Mouse (Mus musculus) neutrophil, adult 65 days (primary cell): ENCODE data around the gene Wdr5b. TPM values are rescaled to one million over a fixed set of nuclear protein-coding genes. Genes with fewer than 3 reads are reported as not detected.

Experiments
- total RNA-seq: library from RNA; stranded (reverse); gene quantifications from 2 replicates; pipeline ENCODE4 v1.2.4, GENCODE M21; 2023

The Wdr5b gene
- 4.1 and 5.4 TPM in 2 replicates for total RNA-seq

GRCm38 (mm10) chr16:36040640-36041624, at the start of gene Wdr5b:
Gene Wdr5b, plus strand, starts transcription at chr16:36041190.

DNA sequence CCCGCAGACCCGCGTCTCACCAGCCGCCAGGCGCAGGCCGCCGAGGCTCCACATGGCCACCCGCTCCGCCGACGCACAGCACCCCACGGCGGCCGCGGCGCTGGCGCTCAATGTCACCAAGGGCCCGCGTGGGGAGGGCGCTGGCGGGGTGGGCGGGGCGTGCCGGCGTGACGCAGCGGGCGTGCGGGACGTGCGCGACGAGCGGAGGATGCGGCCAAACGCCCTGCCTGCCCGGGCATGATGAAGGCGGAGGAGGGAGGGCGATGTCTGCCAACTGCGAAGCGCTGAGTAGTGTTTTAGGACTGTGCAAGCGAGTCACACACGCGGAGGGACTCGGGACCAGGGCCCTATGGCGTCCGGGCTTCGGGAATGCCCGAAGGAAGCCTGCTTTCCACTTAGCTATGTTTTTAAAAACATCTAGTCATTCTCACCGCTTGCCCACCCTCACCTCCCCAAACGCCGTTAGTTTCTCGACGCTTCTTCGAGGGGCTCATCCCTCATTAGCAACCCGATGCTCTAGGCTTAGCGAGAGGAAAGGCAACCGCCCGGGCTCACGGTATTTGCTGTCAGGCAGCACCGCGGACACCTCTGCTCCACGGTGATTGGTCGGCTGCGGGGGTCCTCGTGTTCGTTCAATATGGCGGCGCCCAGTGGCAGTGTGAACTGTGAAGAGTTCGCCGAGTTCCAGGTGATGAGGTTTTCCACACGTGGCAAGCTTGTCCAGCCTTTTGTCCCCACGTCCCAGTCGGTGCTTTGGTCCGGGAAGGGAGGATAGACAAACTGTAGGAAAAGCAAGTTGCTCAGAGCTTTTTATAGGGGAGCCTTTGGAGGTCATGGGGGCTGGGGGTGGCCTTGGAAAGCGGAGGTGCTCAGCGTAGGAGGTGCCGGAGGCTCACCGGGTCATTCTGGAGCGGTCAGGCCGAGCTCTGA, 30.7 kb downstream of the Wdr5b start, which contains the start of the genes Fam162a and Ccdc58:
TSS of gene Fam162a (minus strand) at position 145 of the 930 bp plus-strand sequence.
TSS of gene Ccdc58 (plus strand) at position 236 of the 930 bp plus-strand sequence.

Other genes starting within 250 kb of the Wdr5b start
- 21.0 TPM in 2 replicates for gene Parp14, start 169.6 kb upstream of the Wdr5b start, total RNA-seq
- gene Parp9, start 102.7 kb upstream of the Wdr5b start, total RNA-seq, result 23.1 and 23.2 TPM in 2 replicates
- 15.1 and 18.5 TPM in 2 replicates for gene Dtx3l, start 102.0 kb upstream of the Wdr5b start, total RNA-seq
- 61.6 and 72.1 TPM in 2 replicates for gene Kpna1, start 62.4 kb upstream of the Wdr5b start, total RNA-seq
- gene Fam162a, start 30.4 kb downstream of the Wdr5b start, total RNA-seq, result 9.1 and 12.7 TPM in 2 replicates
- 4.1 and 7.6 TPM in 2 replicates for gene Ccdc58, start 30.5 kb downstream of the Wdr5b start, total RNA-seq
- gene Csta1, start 90.1 kb downstream of the Wdr5b start, total RNA-seq, result not detected in 2 replicates
- 53.6 and 61.3 TPM in 2 replicates for gene Stfa2l1, start 115.6 kb downstream of the Wdr5b start, total RNA-seq
- gene Gm5483, start 143.0 kb downstream of the Wdr5b start, total RNA-seq, result 20.4 and 30.4 TPM in 2 replicates
- not detected in 2 replicates for gene Gm5416, start 169.2 kb downstream of the Wdr5b start, total RNA-seq
- not detected in 2 replicates for gene 2010005H15Rik, start 180.3 kb downstream of the Wdr5b start, total RNA-seq
- 4.2 and 5.7 TPM in 2 replicates for gene Stfa1, start 235.8 kb downstream of the Wdr5b start, total RNA-seq